Mouse (Mus musculus) frontal cortex, postnatal 10 days (tissue): ENCODE data around the gene Gm21987.

Experiments used
- DNase-seq, 2 experiments: peaks; one replicate each; pipeline ENCODE4 v3.0.0; 2022; ENCODE audit warnings: low spot score in 2 of 2, mixed read lengths in 1 of 2

The Gm21987 gene

DNA sequence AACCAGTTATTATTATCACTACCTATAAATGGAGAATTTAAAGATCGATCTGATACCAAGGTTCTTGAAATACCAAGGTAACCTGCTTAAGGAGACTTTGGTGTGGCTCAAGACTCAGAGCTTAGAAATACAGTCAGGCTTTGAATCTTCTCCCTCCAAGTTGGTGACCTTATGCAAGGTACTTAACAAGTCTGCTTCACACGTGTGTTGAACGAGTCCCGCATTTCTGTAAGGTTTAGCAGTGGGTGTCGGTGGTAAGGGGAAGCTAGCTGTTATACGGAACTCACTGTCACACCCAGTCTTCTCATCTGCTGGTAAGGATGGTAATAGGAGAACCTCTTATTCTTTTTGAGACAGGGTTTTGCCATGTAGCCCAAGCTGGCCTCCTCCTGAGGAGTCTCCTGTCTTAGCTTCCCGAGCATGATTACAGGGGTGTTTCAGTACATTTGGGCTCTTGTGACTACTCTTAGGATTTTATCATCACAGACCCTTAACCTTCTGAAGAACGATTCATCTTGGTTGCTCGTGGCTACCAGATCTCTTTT is 1.4 kb downstream of the Gm21987 start:
- no peak for DNase-seq

DNA sequence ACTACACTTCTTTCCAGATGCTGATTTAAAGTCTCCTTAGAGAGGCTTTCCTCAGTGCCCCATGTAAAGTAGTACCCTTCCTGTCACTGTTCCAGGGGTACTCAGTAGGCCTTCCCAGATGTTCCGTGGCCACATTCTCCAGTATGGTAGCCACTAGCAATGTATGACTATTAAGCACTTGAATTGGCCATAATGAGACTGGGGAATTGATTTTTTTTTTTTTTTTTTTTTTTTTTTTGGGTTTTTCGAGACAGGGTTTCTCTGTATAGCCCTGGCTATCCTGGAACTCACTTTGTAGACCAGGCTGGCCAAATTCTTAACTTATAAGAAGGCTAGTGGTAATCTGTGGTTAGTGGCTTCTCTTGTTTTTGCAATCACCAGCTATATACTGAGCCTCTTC is 3.0 kb downstream of the Gm21987 start:
- DNase-seq: no peak

DNA sequence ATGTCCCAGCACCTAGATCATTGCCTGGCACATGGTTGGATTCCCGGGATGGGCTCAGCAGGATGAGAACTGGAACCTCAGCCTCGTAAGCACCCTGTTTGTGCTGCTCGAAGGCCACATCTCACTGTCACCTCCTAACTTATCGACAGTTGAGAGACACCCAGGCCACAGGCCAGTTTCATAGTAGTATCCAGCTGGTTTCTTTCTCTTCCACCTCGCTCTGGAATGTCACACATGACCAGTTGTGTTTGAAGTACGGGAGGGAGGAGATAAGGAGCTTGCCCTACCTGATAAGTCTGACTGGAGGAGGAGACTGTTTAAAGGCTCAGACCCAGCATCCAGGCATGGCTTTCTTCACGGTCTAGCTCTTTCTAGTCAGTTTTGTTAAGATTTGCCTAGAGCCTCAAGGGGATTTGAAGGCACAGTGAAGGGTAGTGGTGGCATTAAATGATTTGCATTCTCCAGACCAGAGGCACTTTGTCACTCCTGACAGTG is 3.6 kb downstream of the Gm21987 start:
- DNase-seq: no peak

DNA sequence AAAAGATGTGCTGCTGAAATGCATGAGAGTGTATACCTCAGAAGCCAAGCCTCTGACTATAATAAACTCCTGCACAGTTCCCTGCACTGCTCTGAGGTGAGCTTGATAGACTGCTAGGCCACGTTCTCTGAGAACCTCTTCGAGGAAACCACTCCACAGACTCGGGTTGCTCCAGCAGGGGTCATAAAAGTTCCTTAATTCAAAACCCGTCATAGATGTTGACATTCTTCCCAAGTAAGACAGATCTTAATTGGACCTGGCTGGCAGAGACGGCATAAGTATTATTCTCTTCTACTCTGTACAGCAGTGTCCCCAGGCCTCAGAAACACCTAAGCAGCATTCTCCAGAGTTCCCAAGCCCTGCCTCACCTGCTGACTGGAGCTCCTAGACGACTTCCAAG is 4.1 kb downstream of the Gm21987 start:
- DNase-seq: no peak

DNA sequence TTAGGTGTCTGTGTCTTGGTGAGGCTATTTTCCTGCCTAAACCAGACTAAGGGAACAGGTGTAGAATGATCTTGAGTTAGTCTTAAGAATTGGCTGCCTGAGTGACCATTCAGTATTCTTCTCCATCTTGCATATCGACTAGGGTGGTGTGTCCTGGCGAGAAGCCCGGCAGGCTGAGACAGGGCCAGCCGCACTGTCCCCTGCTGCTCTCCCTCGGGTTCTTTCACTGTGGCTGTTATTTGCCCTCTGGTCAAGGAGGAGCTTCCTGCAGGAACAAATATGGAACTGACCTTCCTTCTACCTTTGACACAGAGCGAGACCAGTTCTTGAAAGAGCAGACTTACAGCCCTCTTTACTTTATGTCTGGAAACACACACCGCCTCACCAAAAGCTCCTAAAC is 5.2 kb downstream of the Gm21987 start:
- no peak for DNase-seq

DNA sequence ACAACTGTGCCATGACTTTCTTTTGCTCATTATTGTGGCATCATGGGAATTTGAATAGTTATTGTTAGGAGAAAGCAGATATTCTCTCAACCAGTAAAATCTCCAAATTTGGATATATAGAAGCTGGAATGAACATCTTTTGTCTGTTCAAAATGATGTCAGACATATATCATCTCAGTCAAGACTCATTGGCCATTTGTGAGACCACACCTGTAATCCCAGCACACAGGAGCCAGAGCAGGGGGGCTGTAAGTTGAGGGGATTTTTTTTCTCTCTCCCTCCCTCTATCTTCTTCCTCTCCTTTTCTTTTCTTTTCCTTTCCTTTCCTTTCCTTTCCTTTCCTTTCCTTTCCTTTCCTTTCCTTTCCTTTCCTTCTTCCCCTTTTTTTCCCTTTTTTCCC is 6.0 kb downstream of the Gm21987 start:
- DNase-seq: no peak

DNA sequence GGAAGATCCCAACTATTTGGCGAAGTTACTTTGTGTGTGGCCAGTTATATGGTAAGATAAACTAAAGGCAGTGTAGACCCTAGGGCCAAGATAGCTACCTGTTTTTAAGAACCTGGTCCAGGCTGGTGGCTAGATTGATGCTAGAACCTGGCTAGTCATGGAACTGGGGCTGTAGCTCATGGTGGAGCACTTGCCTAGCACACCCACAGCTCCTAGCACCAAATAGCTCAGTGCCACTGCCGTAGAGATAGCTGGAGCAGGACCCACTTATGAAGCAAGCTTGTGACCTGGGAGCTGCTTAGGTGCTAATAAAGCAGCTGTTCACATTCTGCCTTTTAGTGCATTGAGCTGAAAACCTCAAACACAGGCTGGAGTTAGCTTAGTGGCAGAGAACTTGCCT is 6.8 kb downstream of the Gm21987 start:
- no peak for DNase-seq

DNA sequence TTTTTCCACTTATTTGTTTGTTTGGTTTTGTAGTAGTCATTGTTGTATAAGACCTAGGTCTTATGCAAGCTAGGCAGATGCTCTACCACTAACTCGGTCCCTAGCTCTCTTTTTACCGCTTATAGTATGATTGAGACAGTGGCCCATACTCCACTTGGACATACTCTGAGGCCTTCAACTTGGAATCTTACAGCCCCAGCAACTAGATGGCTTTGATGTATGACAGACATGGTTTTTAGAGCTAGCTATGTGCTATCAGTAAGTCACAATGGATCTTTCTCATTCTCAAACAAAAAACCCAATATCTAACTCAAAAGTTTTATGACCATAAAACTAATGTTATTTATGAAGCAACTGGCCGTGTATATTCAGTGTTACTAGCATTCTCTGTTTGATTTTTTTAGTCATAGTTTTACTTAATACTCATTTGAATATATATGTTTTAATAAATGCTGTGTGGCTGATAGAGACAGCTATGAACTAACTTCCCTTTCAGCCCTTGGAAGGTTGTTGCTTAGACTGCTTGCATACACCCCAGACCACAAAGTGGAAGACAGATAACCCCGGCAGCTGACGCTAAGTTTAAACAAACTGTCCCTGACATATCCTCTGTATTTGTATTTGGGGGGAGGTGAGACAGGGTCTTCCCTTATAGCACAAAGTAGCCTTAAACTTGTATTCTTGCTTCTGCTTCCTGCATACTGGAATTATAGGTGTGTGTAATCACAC is 7.5 kb downstream of the Gm21987 start:
- DNase-seq: no peak

DNA sequence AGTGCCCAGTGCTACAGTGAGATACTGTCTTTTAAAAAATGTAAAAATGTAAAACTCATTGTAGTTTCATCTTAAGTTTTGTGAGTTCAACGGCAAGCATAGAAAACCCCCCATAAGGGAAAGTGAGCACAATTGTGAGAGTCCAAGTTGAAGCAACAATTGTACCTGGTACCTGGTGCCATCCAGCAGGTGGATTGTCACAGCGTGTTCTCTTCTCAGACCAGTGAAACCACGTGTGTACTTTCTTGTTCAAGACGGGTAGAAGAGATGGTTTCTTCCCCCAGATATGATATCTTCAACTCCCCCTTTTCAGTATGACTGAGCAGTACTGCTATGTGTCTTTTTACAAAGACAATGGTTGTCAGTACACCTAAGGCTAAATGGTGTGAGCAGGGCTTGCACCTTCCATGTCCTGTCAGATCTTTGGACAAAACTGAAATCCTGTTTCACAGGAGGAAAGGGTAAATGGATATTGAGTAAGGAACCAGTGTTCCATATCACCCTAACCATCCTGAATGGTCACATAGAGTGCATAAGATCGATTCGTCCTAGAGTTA is 11.5 kb downstream of the Gm21987 start:
- DNase-seq: no peak

DNA sequence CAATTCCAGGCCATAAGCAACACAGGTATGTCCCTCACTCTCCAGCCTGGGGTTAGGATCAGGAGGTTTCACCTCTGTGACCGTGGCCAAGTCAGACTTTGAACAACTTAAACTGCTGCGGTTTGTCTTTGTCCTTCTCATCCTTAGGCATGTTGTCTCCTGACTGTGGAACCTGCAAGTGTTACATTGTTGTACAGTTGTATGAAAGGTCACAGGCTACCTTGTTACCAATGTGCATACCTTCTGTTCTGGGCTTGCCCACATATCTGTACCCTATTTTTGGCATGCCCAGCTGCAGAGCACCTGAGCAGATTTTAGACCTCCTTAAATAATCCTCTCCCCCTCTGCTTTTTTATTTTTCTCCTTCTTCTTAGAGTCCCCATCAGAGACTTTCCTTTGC is 12.4 kb downstream of the Gm21987 start:
- DNase-seq: no peak

DNA sequence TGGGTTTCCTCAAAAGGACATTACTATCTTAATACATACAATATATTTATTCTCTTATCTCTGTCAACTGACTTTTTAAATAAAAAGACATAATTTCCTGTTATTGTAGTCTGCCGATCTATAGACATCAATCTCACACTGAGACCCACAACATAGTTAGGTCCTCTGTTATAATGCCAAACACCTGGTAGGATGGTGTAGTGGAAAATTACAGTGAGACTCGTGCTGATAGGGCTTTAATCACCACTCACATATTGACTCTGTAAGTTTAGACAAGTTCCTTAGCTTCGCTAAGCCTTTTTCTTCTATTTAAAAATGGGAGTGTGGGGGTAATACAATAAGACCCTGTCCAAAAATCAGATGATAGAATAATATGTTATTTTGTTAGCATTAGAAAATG is 13.0 kb downstream of the Gm21987 start:
- no peak for DNase-seq

DNA sequence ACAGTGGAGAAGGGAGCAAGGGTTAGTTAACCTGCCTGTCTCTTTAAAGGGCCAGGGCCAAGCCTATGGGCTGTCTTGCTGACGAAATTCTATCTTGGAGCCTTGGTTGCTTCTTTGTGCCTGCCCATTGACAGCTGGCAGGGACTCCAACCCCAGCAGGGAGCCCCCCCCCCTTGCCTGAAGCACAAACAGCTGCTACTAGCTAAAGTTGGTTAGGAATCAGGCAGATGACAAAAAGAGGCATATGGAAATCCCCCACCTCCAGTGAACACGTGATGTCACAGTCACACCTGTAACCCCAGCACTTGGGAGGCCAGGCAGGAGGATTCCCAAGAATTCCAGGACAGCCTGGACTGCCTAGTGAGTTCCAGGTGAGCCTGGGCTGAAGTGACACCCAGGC is 13.5 kb downstream of the Gm21987 start:
- no peak for DNase-seq

DNA sequence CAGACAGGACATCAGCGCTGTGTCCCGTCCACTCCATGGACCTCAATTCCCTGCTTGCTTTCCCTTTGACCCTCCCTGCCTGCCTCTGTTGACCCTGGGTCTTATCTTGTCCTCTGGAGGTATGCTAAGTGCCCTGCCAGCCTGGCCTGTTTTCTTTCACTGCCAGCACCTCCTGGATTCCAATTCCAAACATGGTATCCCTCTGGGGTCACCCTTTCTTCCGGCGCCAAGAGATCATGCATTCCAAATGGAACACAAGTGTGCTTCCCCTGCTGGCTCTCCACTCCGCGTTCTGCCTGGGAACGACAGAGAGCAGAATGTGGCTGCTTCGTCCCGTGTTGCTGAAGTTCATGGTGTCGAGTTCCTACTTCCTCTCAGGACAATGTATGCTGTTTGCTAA is 15.1 kb downstream of the Gm21987 start, which contains the start of gene Popdc2:
Popdc2 (plus strand) TSS at position 277 of the 400 bp plus-strand sequence.
- DNase-seq: no peak

DNA sequence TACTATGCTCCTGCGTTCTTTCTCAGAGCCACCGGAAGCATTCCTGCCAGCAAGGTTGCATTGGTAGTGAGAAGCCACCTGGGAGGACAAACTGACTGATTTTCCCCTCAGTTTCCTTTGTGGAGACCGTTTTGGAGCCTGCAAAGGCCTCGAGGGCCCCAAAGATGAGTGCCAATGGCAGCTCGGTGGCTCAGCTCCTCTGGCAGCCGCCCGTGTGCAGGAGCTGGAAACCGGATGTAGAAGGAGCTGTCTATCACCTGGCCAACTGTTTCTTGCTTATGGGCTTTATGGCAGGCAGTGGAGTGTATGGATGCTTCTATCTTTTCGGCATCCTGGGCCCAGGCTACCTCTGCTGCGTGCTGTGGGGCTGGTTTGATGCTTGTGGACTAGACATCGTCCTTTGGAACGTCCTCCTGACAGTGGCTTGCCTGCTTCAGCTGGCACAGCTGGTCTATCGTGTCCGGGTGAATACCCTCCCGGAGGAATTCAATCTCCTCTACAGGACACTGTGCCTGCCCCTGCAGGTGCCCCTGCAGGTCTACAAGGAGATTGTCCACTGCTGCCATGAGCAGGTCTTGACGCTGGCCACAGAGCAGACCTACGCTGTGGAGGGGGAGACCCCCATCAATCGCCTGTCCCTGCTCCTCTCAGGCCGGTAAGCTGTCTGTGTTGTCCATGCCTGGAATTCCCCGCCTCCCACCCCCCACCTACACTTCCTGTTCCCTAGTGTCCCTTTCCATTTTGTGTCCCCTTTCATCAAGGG is 15.8 kb downstream of the Gm21987 start:
- no peak for DNase-seq

DNA sequence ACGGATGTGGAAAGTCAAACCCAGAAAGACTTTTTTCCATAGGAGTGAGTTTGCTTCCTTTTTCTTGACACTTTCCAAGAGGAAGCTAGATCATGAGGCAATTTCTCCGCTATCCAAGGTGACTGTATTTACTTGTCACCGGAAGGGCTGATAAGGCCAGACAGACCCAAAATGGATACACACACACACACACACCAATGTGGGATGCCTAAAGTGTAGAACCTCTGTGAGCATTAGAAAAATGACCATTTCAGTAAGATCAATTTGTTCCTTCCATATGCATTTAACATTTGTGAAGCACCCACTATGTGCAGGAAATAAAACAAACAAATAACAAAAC is 16.4 kb downstream of the Gm21987 start:
- DNase-seq: no peak

DNA sequence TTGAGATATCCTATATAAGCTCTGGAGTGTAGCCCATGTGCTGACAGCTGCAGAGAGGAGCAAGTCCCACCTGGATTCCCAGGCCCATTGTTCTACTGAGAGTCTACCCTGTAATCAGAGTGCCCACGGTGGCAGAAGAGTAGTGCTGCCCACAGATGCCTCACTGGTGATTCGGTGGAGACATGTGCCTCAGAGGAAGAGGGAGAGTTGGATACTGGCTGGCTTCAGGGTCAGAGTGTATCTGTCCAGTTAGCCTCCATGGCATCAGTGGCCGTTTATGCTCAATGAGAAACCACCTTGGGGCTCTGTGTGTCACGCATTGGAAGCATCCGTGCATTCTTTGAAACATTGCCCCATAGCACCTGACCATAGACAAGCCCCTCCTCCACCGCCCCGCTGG is 16.8 kb downstream of the Gm21987 start:
- DNase-seq: no peak

DNA sequence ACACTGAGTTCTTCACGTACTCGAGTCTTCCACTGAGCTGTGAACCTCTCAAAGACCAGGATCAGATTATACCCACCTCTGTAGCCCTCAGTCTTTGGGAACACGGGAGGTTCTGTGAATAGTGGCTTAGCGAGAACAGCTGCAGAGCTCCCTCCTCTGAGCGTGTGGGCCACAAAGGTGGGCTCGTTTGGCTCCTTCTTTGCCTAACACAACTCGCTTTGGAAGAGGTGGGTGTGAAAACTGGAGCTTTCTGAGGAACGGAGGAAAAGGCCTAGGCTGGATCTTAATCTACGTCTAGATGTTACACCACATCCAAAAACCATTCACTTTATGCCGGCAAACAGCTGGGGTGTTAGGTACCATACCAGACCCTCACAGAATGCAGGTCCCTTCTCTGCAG is 18.6 kb downstream of the Gm21987 start:
- no peak for DNase-seq

DNA sequence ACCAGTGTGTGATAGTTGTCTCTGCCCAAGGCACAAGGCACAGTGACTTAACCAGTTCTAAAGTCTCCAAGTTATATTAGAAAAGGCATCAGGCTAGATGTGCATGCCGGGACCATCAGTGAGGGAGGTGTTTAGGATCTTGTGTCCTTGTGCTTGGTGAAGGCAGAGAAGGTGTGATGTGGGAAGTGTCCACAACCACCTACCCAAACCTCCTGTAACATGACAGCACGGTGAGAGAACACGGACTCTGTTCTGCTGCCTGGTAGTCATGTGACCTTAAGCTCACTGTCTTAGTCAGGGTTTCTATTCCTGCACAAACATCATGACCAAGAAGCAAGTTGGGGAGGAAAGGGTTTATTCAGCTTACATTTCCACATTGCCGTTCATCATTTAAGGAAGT is 19.4 kb downstream of the Gm21987 start:
- no peak for DNase-seq

DNA sequence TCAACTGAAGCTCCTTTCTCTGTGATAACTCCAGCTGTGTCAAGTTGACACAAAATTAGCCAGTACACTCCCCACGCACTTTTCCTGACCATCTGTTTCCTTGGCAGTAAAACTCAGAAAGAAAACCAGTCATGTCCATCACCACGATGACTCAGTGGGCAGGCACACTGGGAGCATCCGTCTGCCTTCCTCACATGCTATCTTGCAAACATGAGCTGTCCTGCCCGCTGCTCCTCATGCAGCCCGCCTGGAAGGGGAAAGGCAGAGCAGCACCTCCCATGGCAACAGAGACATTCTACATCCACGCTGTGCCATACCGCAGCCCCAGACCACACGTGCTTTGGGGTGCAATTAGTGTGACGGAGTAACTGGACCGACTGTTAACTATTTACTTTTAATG is 21.5 kb downstream of the Gm21987 start:
- DNase-seq: peak; percentile 41 to 72

DNA sequence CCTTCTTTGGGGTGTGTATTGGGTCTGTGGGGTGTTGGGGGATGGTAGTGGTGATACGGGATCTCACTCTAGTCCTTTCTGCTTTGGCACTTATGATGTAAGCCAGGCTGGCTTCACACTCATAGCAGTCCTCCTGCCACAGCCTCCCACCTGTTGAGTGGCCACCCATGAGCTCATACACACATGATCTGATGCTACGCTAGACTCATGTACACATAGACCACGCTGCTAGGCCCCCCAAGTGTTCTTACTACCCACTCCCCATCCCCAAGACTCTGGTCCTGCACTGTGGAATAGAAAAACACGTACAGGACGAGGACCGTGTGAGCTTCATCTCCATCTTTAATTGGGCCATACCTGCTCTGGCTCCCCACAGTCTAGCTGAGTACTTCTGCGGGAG is 22.2 kb downstream of the Gm21987 start:
- DNase-seq: no peak

DNA sequence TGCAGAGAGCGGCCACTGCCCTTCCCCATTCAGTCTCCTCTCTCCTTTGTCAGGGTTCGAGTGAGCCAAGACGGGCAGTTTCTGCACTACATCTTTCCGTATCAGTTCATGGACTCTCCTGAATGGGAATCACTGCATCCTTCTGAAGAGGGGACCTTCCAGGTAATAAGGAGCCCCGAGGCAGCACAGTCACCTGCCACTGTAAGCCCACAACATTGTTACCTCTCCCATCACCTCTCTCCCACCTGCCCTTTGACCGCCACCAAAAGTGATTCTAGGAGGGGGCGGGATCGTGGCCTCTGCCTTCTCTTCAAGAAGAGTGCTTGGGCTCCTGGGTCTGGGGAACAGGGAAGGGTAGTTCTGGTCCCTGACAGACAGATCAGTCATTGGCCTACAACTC is 22.6 kb downstream of the Gm21987 start:
- no peak for DNase-seq

DNA sequence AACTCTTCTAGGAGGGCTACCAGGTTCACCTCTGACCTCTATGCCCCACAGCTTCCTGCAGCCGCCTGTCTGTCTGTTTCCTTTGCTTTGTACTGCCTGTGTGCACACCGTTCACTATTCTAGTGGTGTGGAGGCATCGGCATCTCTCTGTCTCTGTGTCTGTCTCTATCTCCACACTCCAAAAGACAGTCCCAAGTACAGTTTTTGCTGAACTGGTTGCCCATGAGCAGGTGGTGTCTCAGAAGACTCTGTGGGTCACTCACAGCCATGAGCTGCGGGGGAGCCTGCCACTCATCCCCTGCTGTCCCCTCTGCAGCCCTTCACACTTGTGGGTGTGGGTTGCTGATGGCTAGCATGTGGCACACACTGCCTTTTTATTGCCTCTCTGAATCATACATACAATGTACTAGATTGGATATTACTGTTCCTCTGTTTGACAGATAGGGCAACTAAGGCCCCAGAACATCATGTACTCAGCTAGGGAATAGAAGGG is 23.2 kb downstream of the Gm21987 start:
- DNase-seq: no peak
